Mouse (Mus musculus) midbrain, postnatal 0 days (tissue): ENCODE results near the gene Flcn. TPM values are rescaled to one million over a fixed set of nuclear protein-coding genes. Genes with fewer than 3 reads are reported as not detected.

ENCODE experiments used
- ATAC-seq: fragments of 200-750 bp; cut with Nextera tagmentation; 2 replicates; pipeline ENCODE4 v1.8.0; 2017; ENCODE audit warnings: moderate number of reproducible peaks, mild to moderate bottlenecking, moderate TSS enrichment, moderate library complexity; ENCODE audit not compliant: low FRiP score
- DNase-seq: peaks from one replicate; pipeline ENCODE4 v3.0.0-alpha.2; 2015; ENCODE audit warnings: low spot score
- H3K27ac ChIP-seq: fragments of 300-500 bp; sonication (generic); 2 replicates; pipeline ENCODE4 v1.5.1; 2014; ENCODE audit warnings: low read depth, mild to moderate bottlenecking, low read length, mixed read lengths
- H3K27me3 ChIP-seq: fragments of 300-500 bp; sonication (generic); 2 replicates; pipeline ENCODE4 v1.6.1; 2014; ENCODE audit warnings: low read length, control low read depth, mixed read lengths; ENCODE audit not compliant: insufficient read depth
- H3K36me3 ChIP-seq: fragments of 300-500 bp; sonication (generic); 2 replicates; pipeline ENCODE4 v1.6.1; 2014; ENCODE audit warnings: low read length, control low read depth, mixed read lengths; ENCODE audit not compliant: insufficient read depth
- H3K4me1 ChIP-seq: fragments of 300-500 bp; sonication (generic); 2 replicates; pipeline ENCODE4 v1.6.1; 2014; ENCODE audit warnings: mild to moderate bottlenecking, control low read depth, antibody characterized with exemption, low read length, mixed read lengths; ENCODE audit not compliant: insufficient read depth
- H3K4me2 ChIP-seq: fragments of 300-500 bp; sonication (generic); 2 replicates; pipeline ENCODE4 v1.6.1; 2014; ENCODE audit warnings: low read depth, mild to moderate bottlenecking, low read length, mixed read lengths; ENCODE audit not compliant: poor library complexity, severe bottlenecking
- H3K4me3 ChIP-seq: fragments of 300-500 bp; sonication (generic); 2 replicates; pipeline ENCODE4 v1.5.1; 2014; ENCODE audit warnings: low read depth, mild to moderate bottlenecking, low read length, moderate library complexity
- H3K9ac ChIP-seq: fragments of 300-500 bp; sonication (generic); replicated peaks from 2 replicates; pipeline ENCODE4 v1.6.1; 2014; ENCODE audit warnings: mild to moderate bottlenecking, low read length, moderate library complexity, mixed read lengths; ENCODE audit not compliant: poor library complexity, severe bottlenecking
- H3K9me3 ChIP-seq: fragments of 300-500 bp; sonication (generic); 2 replicates; pipeline ENCODE4 v1.6.1; 2016; ENCODE audit warnings: low read length, control low read depth
- CTCF ChIP-seq: IDR thresholded peaks from 2 replicates; pipeline ENCODE4 v1.5.1; 2016; ENCODE audit warnings: antibody characterized with exemption, mild to moderate bottlenecking
- WGBS: fragments of 180-500 bp; shearing (Covaris S2); extraction: QIAGEN DNeasy Blood & Tissue Kit; methylation state at CpG from one replicate; pipeline ENCODE4 v1.1.7; 2014; 5-methylcytosine and 5-hydroxymethylcytosine counted together
- polyA plus RNA-seq: library from polyadenylated mRNA; unstranded; fragments of >200 nt; fragmentation: Nextera tagmentation; extraction: Ambion mirVana; gene quantifications from 2 replicates; pipeline ENCODE4 v1.2.1, GENCODE M21; 2015
- total RNA-seq: library from RNA; depleted of rRNA; stranded (reverse); fragments of >200 nt; gene quantifications from 2 replicates; pipeline ENCODE4 v1.2.3, GENCODE M21; 2014

Flcn gene
- total and polyA plus RNA-seq, 2 experiments from 2014 or later, result 31.0 to 44.0 TPM

- Histone ChIP-seq H3K9me3 (no peaks in the 10 kb centered on the region), H3K36me3 (no peaks in the 10 kb centered on the region), H3K27me3 (no peaks in the 10 kb centered on the region), H3K4me3 (peak overlapping the region; percentile 48), H3K27ac (0 out of 2 replicates have a peak overlapping the region, but pooled peaks have one; percentile 27), H3K4me2 (peak overlapping the region; percentile 86), H3K4me1 (0 out of 2 replicates have a peak, but pooled peaks cover 2% of the 10 kb centered on the region), H3K9ac (peak overlapping the region; percentile 62)
- no peak for DNase-seq
- ATAC-seq, result peak; percentile 42; the same call in 1 of the 2 replicates
- TF ChIP-seq CTCF, result no peak
- WGBS, result 55% methylated on average over 15 of the region's 15 CpGs
Observed at GRCm38 (mm10) chr11:59786444-59787198, 23.2 kb downstream of the Flcn start.

DNA sequence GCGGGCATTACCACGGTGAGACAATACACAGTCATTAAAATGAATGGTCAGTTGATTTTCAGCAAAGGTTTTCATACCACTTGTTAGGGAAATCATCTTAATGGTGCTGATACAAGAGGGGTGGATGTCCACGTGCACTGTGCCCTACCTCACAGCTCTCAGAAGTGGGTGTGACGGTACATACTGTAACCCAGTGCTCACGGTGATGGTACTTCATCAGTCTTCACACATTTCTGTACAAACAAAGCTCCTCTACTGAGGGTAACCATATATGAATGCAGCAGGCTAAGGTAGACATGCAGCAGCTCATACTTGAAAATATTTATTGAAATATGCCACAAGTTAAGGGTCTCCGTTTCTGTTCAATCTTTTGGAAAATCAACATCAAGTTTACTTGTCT lies 26.2 kb downstream of the Flcn start:
- Histone ChIP-seq H3K9me3 (no peaks in the 10 kb centered on the region), H3K36me3 (no peaks in the 10 kb centered on the region), H3K4me2 (no peak overlapping the region), H3K27me3 (no peaks in the 10 kb centered on the region), H3K4me1 (0 out of 2 replicates have a peak, but pooled peaks cover 2% of the 10 kb centered on the region), H3K4me3 (no peak overlapping the region), H3K27ac (no peak overlapping the region), H3K9ac (no peak overlapping the region)
- ATAC-seq, result no peak
- WGBS, result 91% methylated on average over 6 of the region's 6 CpGs
- TF ChIP-seq CTCF, result no peak
- no peak for DNase-seq

GRCm38 (mm10) chr11:59782091-59782590 lies 27.7 kb downstream of the Flcn start:
- WGBS, result 59% methylated on average over 7 of the region's 7 CpGs
- ATAC-seq, result no peak
- H3K27me3 ChIP-seq, result no peaks in the 10 kb centered on the region

DNA sequence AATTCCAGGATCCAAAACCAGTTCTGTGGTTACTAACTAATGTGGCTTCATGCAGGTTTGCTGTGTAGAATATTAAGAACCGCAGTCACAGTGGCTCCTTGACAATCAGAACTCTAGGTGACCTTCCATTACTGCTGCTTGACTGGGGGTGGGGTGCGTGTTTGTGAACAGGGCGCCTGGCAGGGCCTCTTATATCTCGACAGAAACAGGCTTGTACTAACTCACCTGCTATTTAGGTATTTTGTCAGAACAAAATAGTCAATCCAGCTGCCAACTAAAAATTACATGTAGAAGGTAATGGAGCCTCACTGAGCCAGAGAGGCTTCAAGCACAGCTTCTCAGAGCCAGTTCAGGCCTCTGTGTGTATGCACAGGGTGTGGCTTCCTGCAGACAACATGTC lies 29.6 kb downstream of the Flcn start:
- Histone ChIP-seq H3K9me3 (no peaks in the 10 kb centered on the region), H3K36me3 (peaks cover 12% of the 10 kb centered on the region), H3K4me2 (no peak overlapping the region), H3K9ac (no peak overlapping the region), H3K27ac (no peak overlapping the region), H3K4me3 (no peak overlapping the region), H3K4me1 (no peaks in the 10 kb centered on the region), H3K27me3 (no peaks in the 10 kb centered on the region)
- no peak for ATAC-seq
- TF ChIP-seq CTCF, result no peak
- WGBS, result 89% methylated on average over 4 of the region's 4 CpGs
- DNase-seq, result no peak

More at GRCm38 (mm10) chr11:59782091-59782590, 27.7 kb downstream of the Flcn start:
- TF ChIP-seq CTCF, result no peak
- H3K9me3 ChIP-seq, result no peaks in the 10 kb centered on the region
- H3K4me2 ChIP-seq, result no peak overlapping the region
- H3K4me3 ChIP-seq, result no peak overlapping the region
- H3K36me3 ChIP-seq, result peaks cover 6% of the 10 kb centered on the region
- no peak overlapping the region for H3K27ac ChIP-seq
- DNase-seq, result no peak
- no peaks in the 10 kb centered on the region for H3K4me1 ChIP-seq
- H3K9ac ChIP-seq, result no peak overlapping the region

- Histone ChIP-seq H3K36me3 (peaks cover 13% of the 10 kb centered on the region), H3K27me3 (no peaks in the 10 kb centered on the region), H3K4me3 (no peak overlapping the region), H3K9ac (no peak overlapping the region), H3K27ac (no peak overlapping the region), H3K4me1 (no peaks in the 10 kb centered on the region), H3K9me3 (no peaks in the 10 kb centered on the region), H3K4me2 (no peak overlapping the region)
- 84% methylated on average over 4 of the region's 4 CpGs for WGBS
- TF ChIP-seq CTCF, result no peak
- no peak for DNase-seq
- no peak for ATAC-seq
Observed at GRCm38 (mm10) chr11:59779406-59779805, 30.4 kb downstream of the Flcn start.

DNA sequence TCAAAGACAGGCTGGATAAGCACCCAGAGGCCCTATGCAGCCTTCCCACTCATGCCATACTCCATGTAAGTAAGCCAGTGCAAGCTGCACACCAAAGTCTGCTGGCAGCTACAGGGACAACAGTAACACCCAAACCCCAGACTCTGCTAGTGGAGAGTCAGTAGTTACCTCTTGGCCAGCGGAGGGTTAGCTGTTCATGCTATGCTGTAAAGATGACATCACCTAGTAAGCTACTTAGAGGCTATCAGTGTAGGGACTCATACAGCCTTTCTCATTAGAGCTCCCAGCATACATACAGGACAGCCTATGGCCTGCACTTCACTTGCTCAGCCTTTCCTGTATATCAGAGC lies 31.0 kb downstream of the Flcn start:
- Histone ChIP-seq H3K4me3 (no peak overlapping the region), H3K9ac (no peak overlapping the region), H3K36me3 (peaks cover 19% of the 10 kb centered on the region), H3K27me3 (no peaks in the 10 kb centered on the region), H3K4me1 (no peaks in the 10 kb centered on the region), H3K9me3 (no peaks in the 10 kb centered on the region), H3K27ac (no peak overlapping the region), H3K4me2 (no peak overlapping the region)
- no peak for ATAC-seq
- DNase-seq, result no peak
- 66% methylated on average over 1 of the region's 1 CpGs for WGBS
- TF ChIP-seq CTCF, result no peak
